Mouse (Mus musculus) thymus, adult 2 months (tissue): ENCODE data around the gene Abcd4.

ENCODE experiments used
- CTCF ChIP-seq: fragments of 200-500 bp; IDR thresholded peaks from 2 replicates; pipeline ENCODE4 v1.5.1; 2012; ENCODE audit warnings: mild to moderate bottlenecking, control low read depth, low read length, moderate library complexity, borderline replicate concordance; ENCODE audit not compliant: control insufficient read depth, poor library complexity, insufficient read depth; ENCODE audit errors: extremely low read depth
- POLR2A ChIP-seq: fragments of 200-500 bp; IDR thresholded peaks from 2 replicates; pipeline ENCODE4 v1.6.1; 2012; ENCODE audit warnings: mild to moderate bottlenecking, low read length, control low read depth, moderate library complexity; ENCODE audit not compliant: control insufficient read depth, poor library complexity, insufficient read depth; ENCODE audit errors: extremely low read depth

DNA sequence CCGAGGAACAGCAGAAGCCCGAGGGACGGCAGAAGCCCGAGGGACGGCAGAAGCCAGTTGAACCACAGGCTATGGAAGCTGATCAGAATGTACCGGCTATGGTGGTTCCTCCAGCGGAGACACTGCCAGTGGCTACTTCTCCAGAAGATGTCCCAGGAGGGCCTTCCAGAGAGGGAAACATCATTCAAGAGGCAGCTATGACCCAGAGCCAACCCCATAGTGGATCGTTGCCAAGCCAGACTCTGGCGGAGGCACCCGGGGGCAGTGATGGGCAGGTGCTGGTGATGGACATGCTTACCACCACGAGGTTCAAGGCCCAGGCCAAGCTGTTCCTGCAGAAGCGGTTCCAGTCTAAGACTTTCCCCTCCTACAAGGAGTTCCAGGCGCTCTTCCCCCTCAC is 33.0 kb upstream of the Abcd4 start:
- TF ChIP-seq CTCF = no peak
- TF ChIP-seq POLR2A = no peak
